Mouse (Mus musculus) heart, adult 2 months (tissue): ENCODE data around the gene Syt11.

Source experiments
- CTCF ChIP-seq: fragments of 200-600 bp; IDR thresholded peaks from 2 replicates; pipeline ENCODE4 v1.8.1; 2022; ENCODE audit warnings: antibody characterized with exemption, mild to moderate bottlenecking, moderate library complexity
- EP300 ChIP-seq: fragments of 200-500 bp; IDR thresholded peaks from 2 replicates; pipeline ENCODE4 v1.6.1; 2011; ENCODE audit warnings: low read depth, low read length, control low read depth; ENCODE audit not compliant: insufficient read depth
- POLR2A ChIP-seq: fragments of 200-500 bp; IDR thresholded peaks from 2 replicates; pipeline ENCODE4 v1.6.1; 2011; ENCODE audit warnings: mild to moderate bottlenecking, low read depth, low read length, control low read depth; ENCODE audit not compliant: insufficient read depth

DNA sequence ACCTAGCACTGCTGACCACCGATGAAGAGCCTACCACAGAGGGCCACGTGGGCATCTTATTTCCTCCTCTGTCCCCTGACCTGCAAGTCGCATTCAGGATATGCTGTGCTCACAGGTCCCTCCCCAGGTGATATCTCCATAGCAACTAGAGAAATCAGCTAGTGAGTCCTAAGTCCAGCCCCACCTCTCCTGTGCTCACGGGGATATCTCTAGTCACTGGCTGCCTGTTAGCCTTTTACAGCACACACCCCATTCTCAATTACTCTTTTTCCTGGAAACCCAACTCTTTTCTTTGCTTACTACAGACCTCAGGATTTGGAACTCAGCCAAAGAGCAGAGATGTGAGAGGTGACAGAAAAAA, 28.1 kb downstream of the Syt11 start:
- no peak for TF ChIP-seq EP300
- no peak for TF ChIP-seq POLR2A
- no peak for TF ChIP-seq CTCF
